Mouse (Mus musculus): ENCODE data around the gene Ribc1.

GRCm38 (mm10) chrX:152039865-152040264 is 23.8 kb upstream of the Ribc1 start:
- TF ChIP-seq POLR2A (IDR thresholded peaks at IDR 0.05; ENCODE audit: extremely low read depth, insufficient read depth, low read length) (no peak), CTCF (IDR thresholded peaks at IDR 0.05; ENCODE audit: extremely low read depth, insufficient read depth, low read length) (no peak)

Data from cortical plate, adult 2 months (tissue).